Mouse (Mus musculus): ENCODE data around the gene Asb5.

DNA sequence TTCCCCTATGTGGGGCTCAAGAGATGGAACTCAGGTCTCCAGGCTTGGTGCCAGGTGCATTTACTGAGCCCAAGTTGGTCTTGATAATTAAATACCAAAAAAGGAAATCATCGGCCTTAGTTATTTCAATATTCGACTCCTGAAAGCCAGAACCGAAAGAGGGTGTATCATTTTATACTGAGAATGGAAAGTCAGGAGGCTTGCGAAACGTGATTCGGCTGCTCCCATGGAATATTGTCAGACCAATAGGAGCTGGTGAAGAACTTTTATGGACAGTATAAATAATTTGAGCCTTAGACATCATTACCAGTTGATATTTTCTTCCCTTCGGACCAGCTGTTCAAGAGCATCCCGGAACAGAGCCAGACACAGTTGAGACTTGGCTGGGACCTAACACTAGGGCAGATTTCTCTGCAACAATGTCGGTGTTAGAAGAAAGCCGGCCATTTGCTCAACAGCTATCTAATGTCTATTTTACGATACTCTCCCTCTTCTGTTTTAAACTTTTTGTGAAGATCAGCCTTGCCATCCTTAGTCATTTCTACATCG is 20.7 kb downstream of the Asb5 start:
- TF ChIP-seq CTCF (IDR thresholded peaks at IDR 0.05; ENCODE audit: extremely low read depth, insufficient read depth, insufficient read length, insufficient replicate concordance), result no peak
- no peak for TF ChIP-seq POLR2A (IDR thresholded peaks at IDR 0.05; ENCODE audit: low read depth, low read length)

Measured in spleen, adult 2 months (tissue).